Mouse (Mus musculus): ENCODE measurements around the gene Kctd4.
"Not testable (repeated sequence)": the region's sequence is repeated elsewhere in the genome, so short reads cannot be mapped to it uniquely, and the experiment has no call there.

Gene Kctd4

GRCm38 (mm10) chr14:75954766-75955165 is at the start of gene Kctd4:
TSS of gene Kctd4 (plus strand) at chr14:75955009.
- DNase-seq (ENCODE audit: low spot score): no peak

GRCm38 (mm10) chr14:75906931-75907330 is 47.9 kb upstream of the Kctd4 start:
- no peak for DNase-seq (ENCODE audit: low spot score)

- no peak for DNase-seq (ENCODE audit: low spot score)
Measured at GRCm38 (mm10) chr14:75911968-75912367, 42.8 kb upstream of the Kctd4 start.

- DNase-seq (ENCODE audit: low spot score): no peak
Measured at GRCm38 (mm10) chr14:75912665-75913064, 42.1 kb upstream of the Kctd4 start.

- DNase-seq (ENCODE audit: low spot score): no peak
Measured at GRCm38 (mm10) chr14:75923314-75924052, 31.3 kb upstream of the Kctd4 start.

GRCm38 (mm10) chr14:75929713-75930112 is 25.1 kb upstream of the Kctd4 start:
- not testable (repeated sequence) for DNase-seq (ENCODE audit: low spot score)

- no peak for DNase-seq (ENCODE audit: low spot score)
Measured at GRCm38 (mm10) chr14:75931266-75931665, 23.5 kb upstream of the Kctd4 start.

- DNase-seq (ENCODE audit: low spot score): no peak
Measured at GRCm38 (mm10) chr14:75934359-75934758, 20.4 kb upstream of the Kctd4 start.

- DNase-seq (ENCODE audit: low spot score): no peak
Measured at GRCm38 (mm10) chr14:75937714-75938113, 17.1 kb upstream of the Kctd4 start.

GRCm38 (mm10) chr14:75941500-75941899 is 13.3 kb upstream of the Kctd4 start:
- no peak for DNase-seq (ENCODE audit: low spot score)

- no peak for DNase-seq (ENCODE audit: low spot score)
Measured at GRCm38 (mm10) chr14:75942365-75942764, 12.4 kb upstream of the Kctd4 start.

- no peak for DNase-seq (ENCODE audit: low spot score)
Measured at GRCm38 (mm10) chr14:75947674-75948073, 7.1 kb upstream of the Kctd4 start.

GRCm38 (mm10) chr14:75953011-75953410 is 1.8 kb upstream of the Kctd4 start:
- no peak for DNase-seq (ENCODE audit: low spot score)

- no peak for DNase-seq (ENCODE audit: low spot score)
Measured at GRCm38 (mm10) chr14:75962250-75962649, 7.4 kb downstream of the Kctd4 start.

GRCm38 (mm10) chr14:75963215-75963614 is 8.4 kb downstream of the Kctd4 start:
- DNase-seq (ENCODE audit: low spot score): no peak

- no peak for DNase-seq (ENCODE audit: low spot score)
Measured at GRCm38 (mm10) chr14:75964000-75964399, 9.2 kb downstream of the Kctd4 start.

- no peak for DNase-seq (ENCODE audit: low spot score)
Measured at GRCm38 (mm10) chr14:75964433-75964832, 9.6 kb downstream of the Kctd4 start.

GRCm38 (mm10) chr14:75967291-75967690 is 12.5 kb downstream of the Kctd4 start:
- no peak for DNase-seq (ENCODE audit: low spot score)

GRCm38 (mm10) chr14:75976107-75976506 is 21.3 kb downstream of the Kctd4 start:
- DNase-seq (ENCODE audit: low spot score): no peak

- DNase-seq (ENCODE audit: low spot score): no peak
Measured at GRCm38 (mm10) chr14:75981231-75981630, 26.4 kb downstream of the Kctd4 start.

- DNase-seq (ENCODE audit: low spot score): no peak
Measured at GRCm38 (mm10) chr14:75983891-75984290, 29.1 kb downstream of the Kctd4 start.

GRCm38 (mm10) chr14:75985112-75985511 is 30.3 kb downstream of the Kctd4 start:
- no peak for DNase-seq (ENCODE audit: low spot score)

- no peak for DNase-seq (ENCODE audit: low spot score)
Measured at GRCm38 (mm10) chr14:75986878-75987483, 32.2 kb downstream of the Kctd4 start.

- no peak for DNase-seq (ENCODE audit: low spot score)
Measured at GRCm38 (mm10) chr14:75989168-75989567, 34.4 kb downstream of the Kctd4 start.
